Mouse (Mus musculus): ENCODE measurements around the gene 6430550D23Rik. TPM values are rescaled to one million over a fixed set of nuclear protein-coding genes. Genes with fewer than 3 reads are reported as not detected.
A peak's percentile ranks its signal among the peaks of the same experiment; 100 is the strongest.
"Not testable (repeated sequence)": the region's sequence is repeated elsewhere in the genome, so short reads cannot be mapped to it uniquely, and the experiment has no call there.

6430550D23Rik gene
- polyA plus RNA-seq, 1 experiment, result 0.03 TPM

- TF ChIP-seq GATA1 (IDR thresholded peaks at IDR 0.05; ENCODE audit: low read length) (no peak), TAL1 (IDR thresholded peaks at IDR 0.05; ENCODE audit: low read length) (no peak)
- Histone ChIP-seq H3K27me3 (ENCODE audit: control insufficient read depth) (no peaks in the 10 kb centered on the region), H3K4me3 (replicated peaks) (peak overlapping the region; percentile 90)
These were observed 78.9 kb downstream of the 6430550D23Rik start for GRCm38 (mm10) chr2:155928711-155929345.

GRCm38 (mm10) chr2:155925213-155925612 lies 82.6 kb downstream of the 6430550D23Rik start:
- not testable (repeated sequence) for H3K4me3 ChIP-seq (replicated peaks); H3K27me3 ChIP-seq (ENCODE audit: control insufficient read depth); H3K9me3 ChIP-seq (ENCODE audit: control insufficient read depth, low read length); H3K36me3 ChIP-seq (ENCODE audit: control insufficient read depth)
- peaks cover 25% of the 10 kb centered on the region for H3K4me1 ChIP-seq (ENCODE audit: control insufficient read depth)

More at GRCm38 (mm10) chr2:155928711-155929345, 78.9 kb downstream of the 6430550D23Rik start:
- peaks cover 35% of the 10 kb centered on the region for H3K4me1 ChIP-seq (ENCODE audit: control insufficient read depth)
- no peaks in the 10 kb centered on the region for H3K9me3 ChIP-seq (ENCODE audit: control insufficient read depth, low read length)
- peaks cover 4% of the 10 kb centered on the region for H3K36me3 ChIP-seq (ENCODE audit: control insufficient read depth)

Other genes starting within 250 kb of the 6430550D23Rik start
- 0.01 TPM in 1 of 2 replicates, not detected in the other for gene Mmp24, start 232.6 kb downstream of the 6430550D23Rik start, polyA plus RNA-seq (2012)
- gene BC029722, start 188.6 kb downstream of the 6430550D23Rik start, polyA plus RNA-seq (2012), result 0.40 and 0.45 TPM in 2 replicates
- 18.6 and 24.9 TPM in 2 replicates for gene Eif6, start 181.1 kb downstream of the 6430550D23Rik start, polyA plus RNA-seq (2012)
- gene Fam83c, start 173.1 kb downstream of the 6430550D23Rik start, polyA plus RNA-seq (2012), result not detected in 2 replicates
- 0.09 and 0.47 TPM in 2 replicates for gene Uqcc1, start 77.7 kb downstream of the 6430550D23Rik start, polyA plus RNA-seq (2012)
- gene Gm15557, start 67.2 kb downstream of the 6430550D23Rik start, polyA plus RNA-seq (2012), result not detected in 2 replicates
- 0.04 TPM in 1 of 2 replicates, not detected in the other for gene Gdf5, start 62.6 kb downstream of the 6430550D23Rik start, polyA plus RNA-seq (2012)
- gene Cep250, start 51.5 kb downstream of the 6430550D23Rik start, polyA plus RNA-seq (2012), result 3.7 and 3.8 TPM in 2 replicates
- gene Ergic3, start 68 bp upstream of the 6430550D23Rik start, polyA plus RNA-seq (2012), result 7.3 and 7.5 TPM in 2 replicates
- gene Fer1l4, start 45.0 kb upstream of the 6430550D23Rik start, polyA plus RNA-seq (2012), result not detected in 2 replicates
- gene Spag4, start 57.2 kb upstream of the 6430550D23Rik start, polyA plus RNA-seq (2012), result 0.08 and 0.09 TPM in 2 replicates
- 1.1 and 2.0 TPM in 2 replicates for gene Cpne1, start 104.0 kb upstream of the 6430550D23Rik start, polyA plus RNA-seq (2012)
- 0.28 and 0.31 TPM in 2 replicates for gene Rbm12, start 104.0 kb upstream of the 6430550D23Rik start, polyA plus RNA-seq (2012)
- 0.01 TPM in 1 of 2 replicates, not detected in the other for gene Gm28036, start 119.1 kb upstream of the 6430550D23Rik start, polyA plus RNA-seq (2012)
- 41.6 and 50.1 TPM in 2 replicates for gene Romo1, start 136.1 kb upstream of the 6430550D23Rik start, polyA plus RNA-seq (2012)
- 3.2 and 3.4 TPM in 2 replicates for gene Nfs1, start 136.2 kb upstream of the 6430550D23Rik start, polyA plus RNA-seq (2012)
- gene Rbm39, start 172.3 kb upstream of the 6430550D23Rik start, polyA plus RNA-seq (2012), result 37.5 TPM in 2 replicates
- gene Phf20, start 188.5 kb upstream of the 6430550D23Rik start, polyA plus RNA-seq (2012), result 1.2 and 1.5 TPM in 2 replicates